Mouse (Mus musculus): ENCODE results near the gene 1700003F12Rik.

DNA sequence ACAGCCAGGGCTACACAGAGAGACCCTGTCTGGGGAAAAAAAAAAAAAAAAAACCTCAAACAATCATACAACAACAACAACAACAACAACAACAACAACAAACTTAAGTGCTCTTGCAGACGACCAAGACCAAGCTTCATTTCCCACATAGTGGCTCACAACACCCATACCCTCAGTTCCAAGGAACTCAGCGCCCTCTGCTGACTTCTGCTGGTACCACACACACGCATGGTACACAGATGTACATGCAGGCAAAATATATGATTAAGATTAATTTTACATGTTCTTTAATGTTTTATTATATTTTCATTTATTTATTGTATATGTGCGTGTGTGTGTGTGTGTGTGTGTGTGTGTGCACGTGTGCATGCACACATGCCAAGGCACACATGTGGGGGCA is 39.5 kb downstream of the 1700003F12Rik start:
- TF ChIP-seq CHD2 (IDR thresholded peaks at IDR 0.05; ENCODE audit: low read depth, low read length) (no peak), MAFK (IDR thresholded peaks at IDR 0.05; ENCODE audit: insufficient read depth, low read depth, low read length) (no peak), ZC3H11A (IDR thresholded peaks at IDR 0.05; ENCODE audit: borderline replicate concordance, low read depth, low read length) (peak; percentile 33; the same call in 1 of the 2 replicates), ZNF384 (IDR thresholded peaks at IDR 0.05; ENCODE audit: low read depth, low read length) (no peak), HCFC1 (IDR thresholded peaks at IDR 0.05; ENCODE audit: borderline replicate concordance, insufficient read depth, low read length) (no peak)
